In the genomic region with DNA sequence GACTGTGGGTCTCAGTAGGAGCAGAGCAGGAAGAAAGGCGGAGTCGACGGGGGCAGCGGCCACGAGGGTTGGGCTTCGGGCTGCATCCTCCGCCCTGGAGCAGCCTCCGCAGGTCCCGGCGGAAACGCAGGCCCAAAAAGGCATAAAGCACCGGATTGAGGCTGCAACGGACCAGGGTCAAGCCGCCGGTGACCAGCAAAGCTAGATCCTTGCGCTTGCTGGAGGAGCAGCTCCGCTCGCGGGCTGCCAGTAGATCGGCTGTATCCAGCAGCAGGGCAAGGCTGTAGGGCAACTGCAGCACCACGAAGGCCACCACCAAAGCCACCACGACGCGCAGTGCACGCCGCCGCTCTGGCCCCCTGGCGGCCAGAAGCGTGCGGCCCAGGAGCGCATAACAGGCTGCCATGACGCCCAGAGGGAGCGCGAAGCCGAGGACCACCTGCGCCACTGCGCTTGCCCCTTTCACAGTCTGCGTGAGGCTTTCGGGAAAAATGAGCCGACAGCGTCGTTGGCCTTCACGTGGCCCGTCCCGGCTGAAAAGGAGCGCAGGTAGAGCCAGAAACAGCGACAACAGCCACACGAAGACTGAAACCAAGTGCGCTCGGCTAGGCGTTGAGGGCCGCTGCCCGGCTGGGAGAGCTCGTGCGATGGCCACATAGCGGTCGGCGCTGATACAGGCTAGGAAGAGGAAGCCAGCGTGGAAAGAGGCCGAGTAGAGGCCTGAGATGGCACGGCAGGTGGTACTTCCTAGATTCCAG, we compare ENCODE assay signal across 8 mouse cellular contexts. TPM values are rescaled to one million over a fixed set of nuclear protein-coding genes. Genes with fewer than 3 reads are reported as not detected.
DNase-seq lines count a peak whose midpoint lies in the region; ATAC-seq and TF ChIP-seq lines count a peak whose summit lies in the region.

No protein-coding gene starts in this region.

- TF ChIP-seq POLR2A in MEL (IDR thresholded peaks at IDR 0.05; ENCODE audit: control insufficient read depth in 1 of 2, insufficient read depth in 1 of 2, low read depth in 1 of 2, low read length in 2 of 2, poor library complexity in 1 of 2) = no peak

- no peak overlapping the region for H3K4me3 ChIP-seq in MEL (ENCODE audit: control insufficient read depth in 1 of 2, insufficient read depth in 1 of 2, low read depth in 2 of 2, low read length in 2 of 2)
- H3K4me3 ChIP-seq in forebrain, embryonic 14.5 days (ENCODE audit: low read depth, low read length) = peak overlapping the region; percentile 28

- peaks cover 0 to 4% of the 10 kb centered on the region in 2 experiments; a peak in 2 of 4 replicates for H3K27me3 ChIP-seq in MEL (ENCODE audit: control insufficient read depth in 1 of 2, insufficient read depth in 2 of 2, low read length in 2 of 2)
- H3K27me3 ChIP-seq in forebrain, embryonic 14.5 days (replicated peaks; ENCODE audit: control insufficient read depth, insufficient read depth, low read length) = peaks cover 62% of the 10 kb centered on the region

- no peaks in the 10 kb centered on the region; the same call in 1 of the 2 replicates for H3K79me2 ChIP-seq in MEL (ENCODE audit: control insufficient read depth, insufficient read depth, low read length, poor library complexity)

- TF ChIP-seq EP300 in MEL (IDR thresholded peaks at IDR 0.05; ENCODE audit: low read depth in 1 of 2, low read length in 2 of 2) = no peak

- DNase-seq in MEL (ENCODE audit: low read depth, low spot score) = peak; percentile 54
- DNase-seq in cerebellum, adult 11-12 months = peak; percentile 80
- peak; percentile 86 for DNase-seq in forebrain, embryonic 14.5 days (ENCODE audit: low spot score)
- DNase-seq in heart, postnatal 4 days = peak; percentile 83
- peak; percentile 50 for DNase-seq in large intestine, adult 2 months (ENCODE audit: low read depth, low spot score)
- peak; percentile 80 for DNase-seq in lung, postnatal 25 days (ENCODE audit: low spot score)
- DNase-seq in retina, embryonic 14.5 days (ENCODE audit: low spot score) = peak; percentile 91
- DNase-seq in urinary bladder, postnatal 25 days (ENCODE audit: low spot score) = peak; percentile 67

- no peak; the same call in none of the 2 replicates for TF ChIP-seq RAD21 in MEL (IDR thresholded peaks at IDR 0.05; ENCODE audit: low read depth, low read length)

- peak overlapping the region; percentile 63 for H3K4me2 ChIP-seq in forebrain, embryonic 14.5 days (ENCODE audit: low read length)

- TF ChIP-seq CTCF in MEL (IDR thresholded peaks at IDR 0.05 in 2 of 3, conservative IDR thresholded peaks at IDR 0.05 in 1 of 3; ENCODE audit: control insufficient read depth in 1 of 3, insufficient read depth in 1 of 3, low read depth in 2 of 3, low read length in 3 of 3, poor library complexity in 1 of 3, severe bottlenecking in 1 of 3) = peak; percentile 23 to 72 (median 67); a peak in 4 of 6 replicates

- WGBS in forebrain, embryonic 14.5 days = 1% methylated on average over 61 of the region's 61 CpGs
- 6% methylated on average over 61 of the region's 61 CpGs for WGBS in large intestine, adult 2 months

- no peaks in the 10 kb centered on the region for H3K9me3 ChIP-seq in MEL (replicated peaks; ENCODE audit: insufficient read depth, low read length)
- no peaks in the 10 kb centered on the region for H3K9me3 ChIP-seq in forebrain, embryonic 14.5 days (replicated peaks; ENCODE audit: control insufficient read depth, low read length)

- H3K27ac ChIP-seq in MEL (ENCODE audit: control insufficient read depth, low read depth, low read length) = no peak overlapping the region
- H3K27ac ChIP-seq in forebrain, embryonic 14.5 days (ENCODE audit: low read depth, low read length) = peak overlapping the region; percentile 27; the same call in 1 of the 2 replicates

- peak; percentile 56 for ATAC-seq in forebrain, embryonic 14.5 days

- H3K9ac ChIP-seq in MEL (ENCODE audit: control insufficient read depth, low read depth, low read length, poor library complexity, severe bottlenecking) = no peak overlapping the region
- H3K9ac ChIP-seq in forebrain, embryonic 14.5 days (ENCODE audit: low read length) = peak overlapping the region; percentile 56

- H3K4me1 ChIP-seq in MEL (ENCODE audit: control insufficient read depth in 1 of 2, insufficient read depth in 2 of 2, low read length in 2 of 2) = peaks cover 0 to 19% of the 10 kb centered on the region in 2 experiments; a peak in 2 of 4 replicates
- peaks cover 36% of the 10 kb centered on the region for H3K4me1 ChIP-seq in forebrain, embryonic 14.5 days (ENCODE audit: control insufficient read depth, insufficient read depth, low read length)

- H3K36me3 ChIP-seq in MEL (ENCODE audit: control insufficient read depth in 1 of 2, insufficient read depth in 2 of 2, low read length in 2 of 2) = peaks cover 0 to 6% of the 10 kb centered on the region in 2 experiments; a peak in 2 of 4 replicates
- no peaks in the 10 kb centered on the region for H3K36me3 ChIP-seq in forebrain, embryonic 14.5 days (ENCODE audit: control insufficient read depth, insufficient read depth, low read length)

TF ChIP-seq in MEL, 35 proteins besides CTCF, POLR2A, EP300 and RAD21:
- no peak for TF ChIP-seq UBTF (IDR thresholded peaks at IDR 0.05; ENCODE audit: borderline replicate concordance, insufficient read depth, low read depth, low read length)
- TF ChIP-seq NELFE (IDR thresholded peaks at IDR 0.05; ENCODE audit: low read depth, low read length) = no peak
- TF ChIP-seq TCF12 (IDR thresholded peaks at IDR 0.05; ENCODE audit: low read depth, low read length) = no peak
- no peak for TF ChIP-seq NRF1 (IDR thresholded peaks at IDR 0.05; ENCODE audit: insufficient read depth, low read depth, low read length, poor library complexity, severe bottlenecking)
- no peak for TF ChIP-seq MAX (IDR thresholded peaks at IDR 0.05; ENCODE audit: low read length)
- TF ChIP-seq KAT2A (conservative IDR thresholded peaks at IDR 0.05; ENCODE audit: low read depth, low read length) = no peak
- no peak for TF ChIP-seq MXI1 (IDR thresholded peaks at IDR 0.05; ENCODE audit: low read depth, low read length)
- no peak for TF ChIP-seq GATA1 (IDR thresholded peaks at IDR 0.05; ENCODE audit: low read depth, low read length)
- TF ChIP-seq GABPA (IDR thresholded peaks at IDR 0.05; ENCODE audit: low read depth, low read length) = no peak
- no peak for TF ChIP-seq MAFK (IDR thresholded peaks at IDR 0.05; ENCODE audit: borderline replicate concordance, low read depth, low read length)
- TF ChIP-seq MYB (IDR thresholded peaks at IDR 0.05; ENCODE audit: low read depth, low read length) = no peak
- 0 out of 2 replicates have a peak, but pooled peaks have one; percentile 2 for TF ChIP-seq ZC3H11A (IDR thresholded peaks at IDR 0.05; ENCODE audit: low read depth, low read length)
- TF ChIP-seq POLR2AphosphoS5 (IDR thresholded peaks at IDR 0.05; ENCODE audit: borderline replicate concordance, low read depth, low read length) = no peak
- peak; percentile 72 for TF ChIP-seq SMC3 (IDR thresholded peaks at IDR 0.05; ENCODE audit: low read depth, low read length)
- TF ChIP-seq HCFC1 (IDR thresholded peaks at IDR 0.05; ENCODE audit: low read depth, low read length) = no peak
- no peak for TF ChIP-seq CHD1 (IDR thresholded peaks at IDR 0.05; ENCODE audit: low read depth, low read length)
- TF ChIP-seq ZKSCAN1 (IDR thresholded peaks at IDR 0.05; ENCODE audit: low read depth, low read length) = no peak

RNA-seq across cellular contexts. Expression of a gene that starts 1.4 kb away (rescaled TPM):
- not detected in 2 replicates for total RNA-seq in MEL (2012; rRNA removed)
- not detected for polyA plus RNA-seq in MEL (2012; ENCODE audit: insufficient read depth in 1 of 2, insufficient read length in 2 of 2, low read depth in 1 of 2, low replicate concordance in 2 of 2, missing spikeins in 1 of 2)
- 0.10 TPM in 1 of 2 replicates, not detected in the other for polyA plus RNA-seq in forebrain, embryonic 14.5 days (2014; fragmentation: Nextera tagmentation; extraction: Ambion mirVana)
- total RNA-seq in heart, postnatal 4 days (2021) = not detected
- 9.2 and 16.9 TPM in 2 replicates for polyA plus RNA-seq in large intestine, adult 2 months (2012; rRNA removed)

RNA-seq across cellular contexts. Expression of a gene that starts 2.7 kb away (rescaled TPM):
- total RNA-seq in MEL (2012; rRNA removed) = 0.81 and 1.4 TPM in 2 replicates
- 1 to 10 TPM in 1 of 2 experiments, not detected in 1; 1.5 TPM for polyA plus RNA-seq in MEL (2012; ENCODE audit: insufficient read depth in 1 of 2, insufficient read length in 2 of 2, low read depth in 1 of 2, low replicate concordance in 2 of 2, missing spikeins in 1 of 2)
- polyA plus RNA-seq in forebrain, embryonic 14.5 days (2014; fragmentation: Nextera tagmentation; extraction: Ambion mirVana) = 4.6 and 5.5 TPM in 2 replicates
- 10 to 100 TPM; 23.1 to 27.3 TPM for total RNA-seq in heart, postnatal 4 days (2021)
- 22.9 and 31.4 TPM in 2 replicates for polyA plus RNA-seq in large intestine, adult 2 months (2012; rRNA removed)

RNA-seq across cellular contexts. Expression of a gene that starts 3.5 kb away (rescaled TPM):
- total RNA-seq in MEL (2012; rRNA removed) = not detected in 2 replicates
- polyA plus RNA-seq in MEL (2012; ENCODE audit: insufficient read depth in 1 of 2, insufficient read length in 2 of 2, low read depth in 1 of 2, low replicate concordance in 2 of 2, missing spikeins in 1 of 2) = under 1 TPM in 1 of 2 experiments, not detected in 1; 0.01 TPM
- 0.39 and 0.48 TPM in 2 replicates for polyA plus RNA-seq in forebrain, embryonic 14.5 days (2014; fragmentation: Nextera tagmentation; extraction: Ambion mirVana)
- 1 to 10 TPM; 1.5 to 1.6 TPM for total RNA-seq in heart, postnatal 4 days (2021)
- 2.4 and 2.6 TPM in 2 replicates for polyA plus RNA-seq in large intestine, adult 2 months (2012; rRNA removed)

RNA-seq across cellular contexts. Expression of a gene that starts 18.1 kb away (rescaled TPM):
- total RNA-seq in MEL (2012; rRNA removed) = not detected in 2 replicates
- polyA plus RNA-seq in MEL (2012; ENCODE audit: insufficient read depth in 1 of 2, insufficient read length in 2 of 2, low read depth in 1 of 2, low replicate concordance in 2 of 2, missing spikeins in 1 of 2) = not detected
- 27.4 and 31.9 TPM in 2 replicates for polyA plus RNA-seq in forebrain, embryonic 14.5 days (2014; fragmentation: Nextera tagmentation; extraction: Ambion mirVana)
- 1 to 10 TPM; 6.6 to 7.0 TPM for total RNA-seq in heart, postnatal 4 days (2021)
- 1.8 and 2.3 TPM in 2 replicates for polyA plus RNA-seq in large intestine, adult 2 months (2012; rRNA removed)

RNA-seq across cellular contexts. Expression of a gene that starts 52.5 kb away (rescaled TPM):
- 5.0 and 6.3 TPM in 2 replicates for total RNA-seq in MEL (2012; rRNA removed)
- polyA plus RNA-seq in MEL (2012; ENCODE audit: insufficient read depth in 1 of 2, insufficient read length in 2 of 2, low read depth in 1 of 2, low replicate concordance in 2 of 2, missing spikeins in 1 of 2) = 1 to 10 TPM in 1 of 2 experiments, not detected in 1; 8.4 TPM
- polyA plus RNA-seq in forebrain, embryonic 14.5 days (2014; fragmentation: Nextera tagmentation; extraction: Ambion mirVana) = 16.1 and 22.4 TPM in 2 replicates
- 10 to 100 TPM; 14.7 to 15.0 TPM for total RNA-seq in heart, postnatal 4 days (2021)
- 22.1 and 30.6 TPM in 2 replicates for polyA plus RNA-seq in large intestine, adult 2 months (2012; rRNA removed)
